Mouse (Mus musculus) gastrocnemius, postnatal 4 days (tissue): ENCODE results near the gene Birc3. TPM values are rescaled to one million over a fixed set of nuclear protein-coding genes. Genes with fewer than 3 reads are reported as not detected.

Source experiments
- DNase-seq, 2 experiments: peaks; one replicate each; pipeline ENCODE4 v3.0.0; 2021 to 2022; ENCODE audit warnings: low spot score in 2 of 2, mixed read lengths in 2 of 2
- total RNA-seq, 2 experiments: library from RNA; stranded (reverse); gene quantifications; 2 replicates each; pipeline ENCODE4 v1.2.3; 2021

The Birc3 gene
- total RNA-seq, 2 experiments from 2014 or later, result 12.6 to 14.1 TPM

DNA sequence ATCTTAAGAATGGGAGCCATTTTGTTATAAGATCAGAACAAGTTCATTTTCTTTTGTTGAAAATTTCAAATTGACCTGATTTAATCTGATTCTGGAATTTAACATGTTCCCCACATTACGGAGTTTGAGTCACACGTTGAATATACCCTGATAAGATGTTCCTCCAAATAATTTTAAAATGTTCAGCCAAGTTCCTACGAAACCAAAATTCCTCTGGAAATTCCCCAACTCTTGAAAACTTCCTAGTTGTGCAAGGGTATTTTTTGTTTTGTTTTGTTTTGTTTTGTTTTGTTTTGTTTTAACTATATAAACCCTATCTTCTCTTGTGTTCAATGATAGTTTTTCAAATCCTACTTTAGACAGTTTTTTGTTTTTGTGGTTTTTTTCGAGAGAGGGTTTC lies 44.3 kb downstream of the Birc3 start:
- no peak for DNase-seq

DNA sequence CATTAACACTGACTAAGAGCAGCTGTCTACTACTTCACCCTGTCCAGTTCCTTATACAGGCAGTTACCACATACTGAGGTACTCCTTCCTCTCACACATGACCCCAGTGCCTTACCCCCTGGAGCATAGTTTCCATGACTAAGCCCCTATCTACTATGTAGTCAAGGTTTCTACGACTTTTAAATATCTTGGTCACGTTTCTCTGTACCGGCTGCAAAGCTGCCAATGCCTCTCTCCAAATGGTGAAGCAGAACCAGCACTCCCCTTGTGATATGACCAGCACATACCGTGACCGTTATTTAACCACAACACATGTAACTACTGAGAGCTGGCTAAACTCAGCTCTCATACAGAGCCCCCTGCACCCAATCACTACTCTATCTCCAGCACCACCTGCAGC lies 48.1 kb downstream of the Birc3 start:
- no peak for DNase-seq

DNA sequence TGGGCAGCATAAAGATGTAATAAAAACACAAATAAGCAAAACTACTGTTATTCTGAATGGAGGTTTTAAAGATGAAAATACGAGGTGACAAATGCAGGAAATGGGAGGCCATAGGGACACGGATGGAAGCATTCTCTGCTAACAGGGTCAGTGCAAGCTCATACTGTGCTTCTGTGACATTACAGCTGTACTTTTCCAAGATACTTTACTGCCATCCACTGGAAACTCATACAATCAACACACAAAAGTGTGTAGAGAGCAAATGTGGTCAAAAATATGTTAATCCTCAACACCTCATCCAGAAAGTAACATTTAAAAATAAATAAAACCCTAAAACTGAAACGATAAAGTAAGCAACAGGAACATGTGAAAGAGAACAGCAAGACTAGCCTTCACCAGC lies 50.2 kb downstream of the Birc3 start:
- no peak for DNase-seq

DNA sequence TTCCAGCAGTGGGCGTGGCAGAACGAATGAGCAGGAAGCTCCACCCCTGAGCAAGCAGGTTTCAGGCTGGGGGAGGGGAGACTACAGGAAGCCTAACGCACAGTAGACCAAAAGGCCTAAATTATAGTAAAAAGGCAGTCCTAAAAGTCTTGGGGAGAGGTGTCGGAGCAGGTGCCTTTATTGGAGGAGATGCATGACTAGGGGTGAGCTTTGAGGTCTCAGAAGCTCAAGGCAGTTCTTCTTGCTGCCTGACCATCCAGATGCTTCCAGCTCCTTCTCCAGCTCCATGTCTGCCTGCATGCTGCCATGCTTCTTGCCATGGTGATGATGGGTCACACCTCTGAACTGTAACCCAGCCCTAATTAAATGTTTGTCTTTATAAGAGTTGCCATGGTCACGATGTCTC lies 67.9 kb downstream of the Birc3 start:
- no peak for DNase-seq

Other genes with a start within 250 kb of the Birc3 start
- gene Mmp20, start 245.0 kb downstream of the Birc3 start, total RNA-seq, result not detected
- not detected for gene Mmp7, start 181.1 kb downstream of the Birc3 start, total RNA-seq
- 10 to 100 TPM; 50.8 to 54.9 TPM for gene Tmem123, start 109.1 kb downstream of the Birc3 start, total RNA-seq
- gene Birc2, start 36.1 kb downstream of the Birc3 start, total RNA-seq, result 10 to 100 TPM; 22.0 to 28.1 TPM
- gene Yap1, start 131.4 kb upstream of the Birc3 start, total RNA-seq, result 100 to 1,000 TPM; 108 to 111 TPM
- gene Cfap300, start 169.6 kb upstream of the Birc3 start, total RNA-seq, result 1 to 10 TPM; 3.1 to 4.5 TPM